Mouse (Mus musculus) midbrain, postnatal 0 days (tissue): ENCODE measurements at regions not wholly inside any gene's neighbourhood (a gene's known extent, or its start where the extent isn't known, plus 50 kb on each side); places are given as distances from the start of the nearest gene placed in this dataset.
A peak's percentile ranks its signal among the peaks of the same experiment; 100 is the strongest.

Experiments used
- ATAC-seq: fragments of 200-750 bp; cut with Nextera tagmentation; 2 replicates; pipeline ENCODE4 v1.8.0; 2017; ENCODE audit warnings: moderate number of reproducible peaks, mild to moderate bottlenecking, moderate TSS enrichment, moderate library complexity; ENCODE audit not compliant: low FRiP score
- DNase-seq: peaks from one replicate; pipeline ENCODE4 v3.0.0-alpha.2; 2015; ENCODE audit warnings: low spot score
- H3K27ac ChIP-seq: fragments of 300-500 bp; sonication (generic); 2 replicates; pipeline ENCODE4 v1.5.1; 2014; ENCODE audit warnings: low read depth, mild to moderate bottlenecking, low read length, mixed read lengths
- H3K27me3 ChIP-seq: fragments of 300-500 bp; sonication (generic); 2 replicates; pipeline ENCODE4 v1.6.1; 2014; ENCODE audit warnings: low read length, control low read depth, mixed read lengths; ENCODE audit not compliant: insufficient read depth
- H3K36me3 ChIP-seq: fragments of 300-500 bp; sonication (generic); 2 replicates; pipeline ENCODE4 v1.6.1; 2014; ENCODE audit warnings: low read length, control low read depth, mixed read lengths; ENCODE audit not compliant: insufficient read depth
- H3K4me1 ChIP-seq: fragments of 300-500 bp; sonication (generic); 2 replicates; pipeline ENCODE4 v1.6.1; 2014; ENCODE audit warnings: mild to moderate bottlenecking, control low read depth, antibody characterized with exemption, low read length, mixed read lengths; ENCODE audit not compliant: insufficient read depth
- H3K4me2 ChIP-seq: fragments of 300-500 bp; sonication (generic); 2 replicates; pipeline ENCODE4 v1.6.1; 2014; ENCODE audit warnings: low read depth, mild to moderate bottlenecking, low read length, mixed read lengths; ENCODE audit not compliant: poor library complexity, severe bottlenecking
- H3K4me3 ChIP-seq: fragments of 300-500 bp; sonication (generic); 2 replicates; pipeline ENCODE4 v1.5.1; 2014; ENCODE audit warnings: low read depth, mild to moderate bottlenecking, low read length, moderate library complexity
- H3K9ac ChIP-seq: fragments of 300-500 bp; sonication (generic); replicated peaks from 2 replicates; pipeline ENCODE4 v1.6.1; 2014; ENCODE audit warnings: mild to moderate bottlenecking, low read length, moderate library complexity, mixed read lengths; ENCODE audit not compliant: poor library complexity, severe bottlenecking
- H3K9me3 ChIP-seq: fragments of 300-500 bp; sonication (generic); 2 replicates; pipeline ENCODE4 v1.6.1; 2016; ENCODE audit warnings: low read length, control low read depth
- CTCF ChIP-seq: IDR thresholded peaks from 2 replicates; pipeline ENCODE4 v1.5.1; 2016; ENCODE audit warnings: antibody characterized with exemption, mild to moderate bottlenecking
- WGBS: fragments of 180-500 bp; shearing (Covaris S2); extraction: QIAGEN DNeasy Blood & Tissue Kit; methylation state at CpG from one replicate; pipeline ENCODE4 v1.1.7; 2014; 5-methylcytosine and 5-hydroxymethylcytosine counted together

DNA sequence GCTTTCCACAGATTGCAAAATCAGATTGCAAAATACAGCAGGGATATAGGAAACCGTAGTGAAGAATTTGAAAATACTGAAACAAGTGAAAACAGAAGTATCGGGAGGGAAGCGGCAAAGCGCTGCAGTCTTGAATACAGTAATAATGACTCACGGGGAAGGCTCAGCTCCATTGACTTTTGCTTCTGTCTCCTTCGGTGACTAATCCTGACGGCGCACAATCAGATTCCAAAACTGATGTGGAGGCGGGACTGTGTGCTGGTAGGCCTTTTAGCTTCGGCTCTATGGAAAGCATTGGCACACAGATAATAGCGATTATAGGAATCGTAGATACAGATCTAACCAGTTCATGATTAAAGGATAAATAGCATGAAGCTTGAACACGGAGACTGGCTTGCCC lies 2912.1 kb upstream of the Gm7489 start:
- ATAC-seq, result no peak
- WGBS, result 88% methylated on average over 13 of the region's 13 CpGs

GRCm38 (mm10) chr15:50974002-50974754 lies 2910.5 kb upstream of the Gm7489 start:
- WGBS, result 85% methylated on average over 9 of the region's 9 CpGs

More for the DNA sequence above, 2912.1 kb upstream of the Gm7489 start:
- H3K9ac ChIP-seq, result no peak overlapping the region
- no peak overlapping the region for H3K4me2 ChIP-seq
- H3K9me3 ChIP-seq, result no peaks in the 10 kb centered on the region
- no peak overlapping the region for H3K27ac ChIP-seq
- no peak overlapping the region for H3K4me3 ChIP-seq
- H3K36me3 ChIP-seq, result no peaks in the 10 kb centered on the region
- no peak for TF ChIP-seq CTCF
- no peaks in the 10 kb centered on the region for H3K27me3 ChIP-seq
- DNase-seq, result no peak
- H3K4me1 ChIP-seq, result no peaks in the 10 kb centered on the region

GRCm38 (mm10) chr15:50989457-50989856 lies 2895.2 kb upstream of the Gm7489 start:
- no peaks in the 10 kb centered on the region for H3K4me1 ChIP-seq
- H3K9me3 ChIP-seq, result no peaks in the 10 kb centered on the region
- WGBS, result 92% methylated on average over 4 of the region's 4 CpGs

More at GRCm38 (mm10) chr15:50974002-50974754, 2910.5 kb upstream of the Gm7489 start:
- no peaks in the 10 kb centered on the region for H3K27me3 ChIP-seq
- H3K4me3 ChIP-seq, result no peak overlapping the region
- no peak for ATAC-seq
- H3K9ac ChIP-seq, result no peak overlapping the region
- H3K27ac ChIP-seq, result no peak overlapping the region
- H3K4me2 ChIP-seq, result no peak overlapping the region
- H3K36me3 ChIP-seq, result no peaks in the 10 kb centered on the region
- no peak for TF ChIP-seq CTCF
- H3K9me3 ChIP-seq, result no peaks in the 10 kb centered on the region
- DNase-seq, result no peak
- H3K4me1 ChIP-seq, result no peaks in the 10 kb centered on the region

GRCm38 (mm10) chr15:50991667-50992066 lies 2893.0 kb upstream of the Gm7489 start:
- no peak overlapping the region for H3K9ac ChIP-seq
- H3K4me2 ChIP-seq, result no peak overlapping the region
- H3K9me3 ChIP-seq, result no peaks in the 10 kb centered on the region
- no peak overlapping the region for H3K4me3 ChIP-seq
- TF ChIP-seq CTCF, result no peak
- no peaks in the 10 kb centered on the region for H3K36me3 ChIP-seq
- no peaks in the 10 kb centered on the region for H3K27me3 ChIP-seq
- 65% methylated on average over 4 of the region's 4 CpGs for WGBS
- ATAC-seq, result no peak
- H3K4me1 ChIP-seq, result no peaks in the 10 kb centered on the region
- no peak for DNase-seq
- no peak overlapping the region for H3K27ac ChIP-seq

More at GRCm38 (mm10) chr15:50989457-50989856, 2895.2 kb upstream of the Gm7489 start:
- TF ChIP-seq CTCF, result no peak
- DNase-seq (no peak), ATAC-seq (no peak)
- Histone ChIP-seq H3K4me2 (no peak overlapping the region), H3K27me3 (no peaks in the 10 kb centered on the region), H3K27ac (no peak overlapping the region), H3K9ac (no peak overlapping the region), H3K36me3 (no peaks in the 10 kb centered on the region), H3K4me3 (no peak overlapping the region)

DNA sequence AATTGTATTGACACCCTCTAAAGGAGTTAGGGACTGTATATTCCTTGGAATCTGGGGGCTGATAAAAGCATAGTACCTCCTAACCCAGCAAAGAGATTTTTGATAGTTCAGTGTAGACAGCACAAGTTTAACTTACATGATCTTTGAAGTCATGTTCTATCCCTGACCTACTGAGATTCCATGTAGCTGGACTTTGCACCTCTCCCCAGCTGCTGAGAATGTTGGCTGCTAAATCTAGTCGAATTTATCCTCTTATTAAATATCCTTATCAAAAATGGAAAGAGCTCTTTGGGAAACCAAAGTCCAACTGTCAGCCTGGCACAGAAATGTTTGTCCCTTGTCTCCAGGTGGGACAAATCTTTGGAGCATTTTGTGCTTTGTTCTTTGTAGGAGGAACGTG lies 2892.5 kb upstream of the Gm7489 start:
- Histone ChIP-seq H3K27me3 (no peaks in the 10 kb centered on the region), H3K27ac (no peak overlapping the region), H3K36me3 (no peaks in the 10 kb centered on the region), H3K4me1 (no peaks in the 10 kb centered on the region), H3K4me2 (no peak overlapping the region), H3K9ac (no peak overlapping the region), H3K9me3 (no peaks in the 10 kb centered on the region), H3K4me3 (no peak overlapping the region)
- WGBS, result 75% methylated on average over 2 of the region's 2 CpGs
- DNase-seq (no peak), ATAC-seq (no peak)
- TF ChIP-seq CTCF, result no peak

- Histone ChIP-seq H3K4me2 (no peak overlapping the region), H3K9ac (no peak overlapping the region), H3K27ac (no peak overlapping the region), H3K9me3 (no peaks in the 10 kb centered on the region), H3K4me1 (no peaks in the 10 kb centered on the region), H3K27me3 (no peaks in the 10 kb centered on the region), H3K36me3 (no peaks in the 10 kb centered on the region), H3K4me3 (no peak overlapping the region)
- DNase-seq (peak; percentile 31), ATAC-seq (no peak)
- 44% methylated on average over 5 of the region's 5 CpGs for WGBS
- no peak for TF ChIP-seq CTCF
Observed at GRCm38 (mm10) chr15:50993121-50993520, 2891.6 kb upstream of the Gm7489 start.
